Mouse (Mus musculus) embryonic fibroblast, embryonic 13.5 days (primary cell): Measurements from ENCODE around the gene Smim24. TPM values are rescaled to one million over a fixed set of nuclear protein-coding genes. Genes with fewer than 3 reads are reported as not detected.

Source experiments
- H3K27ac ChIP-seq: 2 replicates; pipeline ENCODE4 v1.5.1; 2012; ENCODE audit warnings: low read length, control low read depth, inconsistent platforms; ENCODE audit not compliant: insufficient read depth
- H3K4me1 ChIP-seq: 2 replicates; pipeline ENCODE4 v1.6.1; 2011; ENCODE audit warnings: low read length; ENCODE audit not compliant: control insufficient read depth, insufficient read depth
- H3K4me3 ChIP-seq: 2 replicates; pipeline ENCODE4 v1.5.1; 2011; ENCODE audit warnings: mild to moderate bottlenecking, control low read depth, low read length; ENCODE audit not compliant: insufficient read depth
- CTCF ChIP-seq: IDR thresholded peaks from 2 replicates; pipeline ENCODE4 v1.5.1; 2011; ENCODE audit warnings: mild to moderate bottlenecking, control low read depth, low read length, moderate library complexity, borderline replicate concordance; ENCODE audit not compliant: insufficient read depth
- POLR2A ChIP-seq: IDR thresholded peaks from 2 replicates; pipeline ENCODE4 v1.6.1; 2011; ENCODE audit warnings: low read depth, mild to moderate bottlenecking, control low read depth, low read length, moderate library complexity
- polyA plus RNA-seq: library from polyadenylated mRNA; stranded (reverse); fragments of >200 nt; gene quantifications from 2 replicates; pipeline ENCODE4 v1.2.4, GENCODE M21; 2011; ENCODE audit warnings: low read depth; ENCODE audit not compliant: missing spikeins, insufficient read length

Gene Smim24
- polyA plus RNA-seq, 1 experiment = 0.58 TPM

- 0 out of 2 replicates have a peak, but pooled peaks cover 4% of the 10 kb centered on the region for H3K4me1 ChIP-seq
Observed at GRCm38 (mm10) chr10:81379183-81379553, 13.7 kb upstream of the Smim24 start.

GRCm38 (mm10) chr10:81379809-81380378, 13.0 kb upstream of the Smim24 start:
- Histone ChIP-seq H3K27ac (no peak overlapping the region), H3K4me3 (no peak overlapping the region), H3K4me1 (0 out of 2 replicates have a peak, but pooled peaks cover 4% of the 10 kb centered on the region)
- TF ChIP-seq POLR2A (no peak), CTCF (no peak)

More at GRCm38 (mm10) chr10:81379183-81379553, 13.7 kb upstream of the Smim24 start:
- Histone ChIP-seq H3K4me3 (peak overlapping the region; percentile 41), H3K27ac (no peak overlapping the region)
- TF ChIP-seq POLR2A (no peak), CTCF (no peak)

- no peak overlapping the region for H3K27ac ChIP-seq
- peaks cover 3% of the 10 kb centered on the region; the same call in 1 of the 2 replicates for H3K4me1 ChIP-seq
- TF ChIP-seq POLR2A = no peak
- no peak for TF ChIP-seq CTCF
- H3K4me3 ChIP-seq = no peak overlapping the region
Observed at GRCm38 (mm10) chr10:81382039-81382438, 10.8 kb upstream of the Smim24 start.

GRCm38 (mm10) chr10:81383802-81384604, 8.8 kb upstream of the Smim24 start, which contains the start of the genes Dohh and Gm48551:
Gene Dohh (plus strand): TSS chr10:81384428.
Gene Gm48551 (plus strand): TSS chr10:81384466.
- H3K4me1 ChIP-seq = peaks cover 2% of the 10 kb centered on the region; the same call in 1 of the 2 replicates
- H3K27ac ChIP-seq = peak within 1 kb of the TSS; percentile 35
- no peak for TF ChIP-seq CTCF
- TF ChIP-seq POLR2A = peak; percentile 88
- peak within 1 kb of the TSS; percentile 82 for H3K4me3 ChIP-seq

GRCm38 (mm10) chr10:81384605-81384982, 8.3 kb upstream of the Smim24 start:
- Histone ChIP-seq H3K4me3 (peak overlapping the region; percentile 82), H3K4me1 (peaks cover 2% of the 10 kb centered on the region; the same call in 1 of the 2 replicates), H3K27ac (peak overlapping the region; percentile 35)
- TF ChIP-seq CTCF (no peak), POLR2A (no peak)

GRCm38 (mm10) chr10:81385603-81386306, 7.1 kb upstream of the Smim24 start:
- Histone ChIP-seq H3K4me1 (peaks cover 2% of the 10 kb centered on the region; the same call in 1 of the 2 replicates), H3K27ac (no peak overlapping the region), H3K4me3 (peak overlapping the region; percentile 82)
- TF ChIP-seq POLR2A = no peak
- TF ChIP-seq CTCF = no peak

GRCm38 (mm10) chr10:81387716-81388115, 5.1 kb upstream of the Smim24 start:
- H3K27ac ChIP-seq = no peak overlapping the region
- TF ChIP-seq POLR2A = no peak
- no peak for TF ChIP-seq CTCF
- H3K4me3 ChIP-seq = no peak overlapping the region
- peaks cover 2% of the 10 kb centered on the region; the same call in 1 of the 2 replicates for H3K4me1 ChIP-seq

- TF ChIP-seq POLR2A (no peak), CTCF (no peak)
- Histone ChIP-seq H3K4me3 (no peak within 1 kb of the TSS), H3K4me1 (peaks cover 2% of the 10 kb centered on the region; the same call in 1 of the 2 replicates), H3K27ac (no peak within 1 kb of the TSS)
Observed at GRCm38 (mm10) chr10:81388505-81389055, 4.3 kb upstream of the Smim24 start, which contains the start of gene Gm48552. Gene Gm48552 (plus strand): TSS chr10:81389005.

GRCm38 (mm10) chr10:81389373-81389772, 3.5 kb upstream of the Smim24 start:
- TF ChIP-seq POLR2A (no peak), CTCF (no peak)
- peaks cover 2% of the 10 kb centered on the region; the same call in 1 of the 2 replicates for H3K4me1 ChIP-seq
- H3K4me3 ChIP-seq = no peak overlapping the region
- H3K27ac ChIP-seq = no peak overlapping the region
